Mouse (Mus musculus): ENCODE measurements around the gene Eme2. TPM values are rescaled to one million over a fixed set of nuclear protein-coding genes. Genes with fewer than 3 reads are reported as not detected.

The Eme2 gene
- polyA plus RNA-seq, 1 experiment from 2014 or later = 18.2 TPM

DNA sequence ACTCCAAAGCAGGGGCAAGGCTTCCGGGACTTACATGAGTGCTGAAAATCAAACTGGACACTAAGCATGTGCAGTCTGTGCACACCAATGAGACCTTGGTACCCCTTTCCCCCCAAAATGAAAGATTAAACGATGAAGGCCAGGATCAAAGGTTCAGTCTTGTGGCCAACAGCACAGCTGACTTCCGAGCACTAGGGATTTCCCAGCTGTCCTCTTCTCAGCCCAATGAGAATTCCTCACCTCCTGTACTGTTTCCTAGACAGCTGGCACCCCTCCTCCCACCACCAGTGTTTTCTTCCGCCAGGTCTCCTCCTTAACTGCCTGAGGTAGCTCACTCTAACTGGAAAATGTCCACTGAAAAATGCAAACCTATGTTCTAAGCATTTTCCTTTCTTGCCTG, 38.3 kb upstream of the Eme2 start:
- Histone ChIP-seq H3K4me2 (ENCODE audit: low read length) (no peak overlapping the region), H3K9me3 (replicated peaks; ENCODE audit: control insufficient read depth, low read length) (no peaks in the 10 kb centered on the region), H3K4me1 (ENCODE audit: control insufficient read depth, insufficient read depth, low read length) (peaks cover 17% of the 10 kb centered on the region), H3K27me3 (replicated peaks; ENCODE audit: control insufficient read depth, insufficient read depth, low read length) (no peaks in the 10 kb centered on the region), H3K4me3 (ENCODE audit: low read depth, low read length) (no peak overlapping the region), H3K36me3 (ENCODE audit: control insufficient read depth, insufficient read depth, low read length) (0 out of 2 replicates have a peak, but pooled peaks cover 7% of the 10 kb centered on the region), H3K27ac (ENCODE audit: low read depth, low read length) (no peak overlapping the region), H3K9ac (ENCODE audit: low read length) (no peak overlapping the region)
- DNase-seq (ENCODE audit: low spot score) (no peak), ATAC-seq (no peak)
- WGBS = 83% methylated on average over 4 of the region's 4 CpGs

DNA sequence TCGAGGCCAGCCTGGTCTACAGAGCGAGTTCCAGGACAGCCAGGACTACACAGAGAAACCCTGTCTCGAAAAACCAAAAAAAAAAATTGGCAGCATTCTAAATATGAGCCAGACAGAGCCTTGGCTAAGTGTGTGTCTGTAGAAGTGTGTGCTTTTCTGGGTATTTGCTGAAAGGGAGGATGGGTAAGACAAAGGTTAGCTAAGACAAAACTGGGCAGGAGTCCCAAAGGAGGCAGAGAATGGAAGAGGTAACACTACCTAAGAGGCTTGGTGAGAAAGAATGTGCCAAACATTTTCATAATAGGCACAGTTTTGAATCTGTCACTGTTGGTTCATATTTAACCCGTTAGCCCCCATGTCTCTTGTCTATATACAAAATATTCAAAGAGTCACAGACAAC, 37.5 kb upstream of the Eme2 start:
- Histone ChIP-seq H3K4me1 (ENCODE audit: control insufficient read depth, insufficient read depth, low read length) (peaks cover 17% of the 10 kb centered on the region), H3K27me3 (replicated peaks; ENCODE audit: control insufficient read depth, insufficient read depth, low read length) (no peaks in the 10 kb centered on the region), H3K9ac (ENCODE audit: low read length) (no peak overlapping the region), H3K4me3 (ENCODE audit: low read depth, low read length) (no peak overlapping the region), H3K27ac (ENCODE audit: low read depth, low read length) (no peak overlapping the region), H3K9me3 (replicated peaks; ENCODE audit: control insufficient read depth, low read length) (no peaks in the 10 kb centered on the region), H3K36me3 (ENCODE audit: control insufficient read depth, insufficient read depth, low read length) (peaks cover 12% of the 10 kb centered on the region), H3K4me2 (ENCODE audit: low read length) (no peak overlapping the region)
- DNase-seq (ENCODE audit: low spot score) (no peak), ATAC-seq (no peak)
- 96% methylated on average over 4 of the region's 4 CpGs for WGBS

DNA sequence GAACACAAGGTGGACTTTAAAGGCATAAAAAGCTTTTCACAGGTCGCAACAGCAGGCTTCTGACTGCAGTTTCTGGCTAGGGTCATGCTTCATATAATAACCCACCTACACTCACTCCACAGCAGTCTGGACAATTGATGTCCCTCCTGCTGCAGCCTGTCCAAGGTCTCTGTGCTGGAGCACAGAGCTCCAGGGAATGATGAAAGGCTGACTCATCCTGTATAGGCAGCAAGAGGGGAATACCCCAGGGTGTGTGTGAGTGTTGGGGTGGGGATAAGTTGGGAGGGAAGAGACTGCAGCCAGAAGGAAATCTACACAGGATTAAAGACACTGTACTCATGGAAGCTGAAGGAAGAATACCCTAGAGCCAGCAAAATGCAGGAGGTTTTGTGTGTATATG, 34.6 kb upstream of the Eme2 start:
- Histone ChIP-seq H3K4me2 (ENCODE audit: low read length) (no peak overlapping the region), H3K9ac (ENCODE audit: low read length) (no peak overlapping the region), H3K27ac (ENCODE audit: low read depth, low read length) (no peak overlapping the region), H3K36me3 (ENCODE audit: control insufficient read depth, insufficient read depth, low read length) (peaks cover 39% of the 10 kb centered on the region), H3K4me1 (ENCODE audit: control insufficient read depth, insufficient read depth, low read length) (peaks cover 2% of the 10 kb centered on the region), H3K4me3 (ENCODE audit: low read depth, low read length) (no peak overlapping the region), H3K9me3 (replicated peaks; ENCODE audit: control insufficient read depth, low read length) (no peaks in the 10 kb centered on the region), H3K27me3 (replicated peaks; ENCODE audit: control insufficient read depth, insufficient read depth, low read length) (no peaks in the 10 kb centered on the region)
- no peak for DNase-seq (ENCODE audit: low spot score)
- no peak for ATAC-seq
- WGBS = 87% methylated on average over 1 of the region's 1 CpGs

DNA sequence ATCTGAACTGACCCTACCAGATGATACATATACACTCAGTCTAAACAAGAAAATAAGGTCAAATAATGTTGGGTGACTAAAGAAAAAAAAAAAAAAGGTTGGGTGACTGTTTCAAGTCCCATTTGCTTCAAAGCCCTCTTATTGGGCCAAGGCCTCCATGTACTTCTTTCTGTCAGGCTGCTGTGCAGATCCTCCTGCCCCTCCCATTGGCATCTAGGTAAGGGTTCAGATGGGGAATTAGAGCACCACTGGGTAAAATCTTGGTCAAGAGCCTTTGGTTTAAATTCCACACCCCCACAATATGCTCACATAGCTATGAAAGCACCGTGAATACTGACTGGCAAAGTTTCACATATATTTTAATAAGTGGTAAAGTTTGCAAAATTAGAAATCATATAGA, 28.4 kb upstream of the Eme2 start:
- no peak overlapping the region for H3K4me3 ChIP-seq (ENCODE audit: low read depth, low read length)
- WGBS = 93% methylated on average over 1 of the region's 1 CpGs
- H3K36me3 ChIP-seq (ENCODE audit: control insufficient read depth, insufficient read depth, low read length) = peaks cover 92% of the 10 kb centered on the region
- H3K9ac ChIP-seq (ENCODE audit: low read length) = no peak overlapping the region
- H3K4me2 ChIP-seq (ENCODE audit: low read length) = no peak overlapping the region
- H3K9me3 ChIP-seq (replicated peaks; ENCODE audit: control insufficient read depth, low read length) = no peaks in the 10 kb centered on the region
- ATAC-seq = no peak
- H3K27ac ChIP-seq (ENCODE audit: low read depth, low read length) = no peak overlapping the region
- no peaks in the 10 kb centered on the region for H3K4me1 ChIP-seq (ENCODE audit: control insufficient read depth, insufficient read depth, low read length)
- DNase-seq (ENCODE audit: low spot score) = no peak
- no peaks in the 10 kb centered on the region for H3K27me3 ChIP-seq (replicated peaks; ENCODE audit: control insufficient read depth, insufficient read depth, low read length)

DNA sequence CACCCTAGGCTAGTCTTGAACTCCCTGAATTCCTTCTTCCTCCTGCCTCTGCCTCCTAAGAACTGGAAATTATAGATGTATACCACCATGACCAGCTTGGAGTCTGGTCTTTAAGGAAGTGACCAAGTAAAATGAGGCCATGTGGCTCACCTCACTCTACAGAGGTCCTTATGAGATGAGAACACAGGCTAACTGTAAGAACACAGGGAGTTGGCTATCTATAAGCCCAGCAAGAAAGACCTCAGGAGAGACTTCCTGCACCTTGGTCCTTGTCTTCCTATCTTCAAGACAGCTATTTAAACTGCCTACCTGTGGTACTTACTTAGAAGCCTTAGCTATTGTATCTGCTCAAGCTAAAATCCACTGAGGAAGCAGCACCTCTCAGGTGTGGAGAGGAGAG, 19.1 kb upstream of the Eme2 start:
- DNase-seq (ENCODE audit: low spot score) (no peak), ATAC-seq (no peak)
- Histone ChIP-seq H3K9me3 (replicated peaks; ENCODE audit: control insufficient read depth, low read length) (no peaks in the 10 kb centered on the region), H3K36me3 (ENCODE audit: control insufficient read depth, insufficient read depth, low read length) (peaks cover 98% of the 10 kb centered on the region), H3K9ac (ENCODE audit: low read length) (no peak overlapping the region), H3K4me3 (ENCODE audit: low read depth, low read length) (no peak overlapping the region), H3K27ac (ENCODE audit: low read depth, low read length) (no peak overlapping the region), H3K4me2 (ENCODE audit: low read length) (no peak overlapping the region), H3K27me3 (replicated peaks; ENCODE audit: control insufficient read depth, insufficient read depth, low read length) (no peaks in the 10 kb centered on the region), H3K4me1 (ENCODE audit: control insufficient read depth, insufficient read depth, low read length) (no peaks in the 10 kb centered on the region)

DNA sequence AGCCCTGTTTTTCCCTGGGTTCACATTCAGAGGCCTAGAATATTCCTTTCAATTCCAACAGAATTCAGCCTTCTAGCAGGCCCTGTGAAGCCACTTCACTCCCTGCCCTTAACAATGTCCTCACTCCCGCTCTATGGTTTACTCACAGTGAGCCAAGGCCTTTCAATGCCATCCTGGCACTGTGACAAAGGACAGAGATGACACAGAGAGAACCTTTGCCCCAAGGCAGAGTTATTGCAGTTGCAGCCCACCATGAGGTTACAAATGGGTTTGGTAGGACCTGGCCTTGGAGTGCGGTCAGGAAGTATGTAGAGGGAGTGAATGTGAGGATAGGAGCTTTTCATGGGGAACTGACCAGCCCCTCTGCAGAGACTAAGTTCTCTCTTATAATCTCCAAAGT, 12.7 kb upstream of the Eme2 start:
- no peak for ATAC-seq
- DNase-seq (ENCODE audit: low spot score) = no peak

DNA sequence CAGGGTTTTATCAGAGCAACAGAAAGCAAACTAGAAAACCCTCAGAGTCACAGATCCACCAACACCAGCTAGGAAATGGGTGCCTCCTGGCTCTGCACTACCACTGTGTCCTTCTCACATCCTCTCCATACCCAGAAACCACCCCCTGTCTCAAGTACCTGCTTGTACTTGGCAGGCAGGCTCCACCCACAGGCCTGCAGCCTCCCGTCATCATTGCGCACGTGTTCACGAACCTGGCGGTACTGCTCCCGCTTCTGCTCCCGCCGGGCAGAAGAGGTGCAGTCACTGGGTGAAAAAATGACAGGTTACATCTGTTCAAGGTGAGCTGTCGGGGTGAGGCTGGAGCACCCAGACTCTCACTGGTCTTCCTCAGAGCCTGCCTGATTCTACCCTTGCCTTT, 8.9 kb upstream of the Eme2 start:
- no peak overlapping the region for H3K9ac ChIP-seq (ENCODE audit: low read length)

More for the DNA sequence above, 12.7 kb upstream of the Eme2 start:
- no peaks in the 10 kb centered on the region for H3K4me1 ChIP-seq (ENCODE audit: control insufficient read depth, insufficient read depth, low read length)
- no peaks in the 10 kb centered on the region for H3K9me3 ChIP-seq (replicated peaks; ENCODE audit: control insufficient read depth, low read length)
- no peaks in the 10 kb centered on the region for H3K27me3 ChIP-seq (replicated peaks; ENCODE audit: control insufficient read depth, insufficient read depth, low read length)
- no peak overlapping the region for H3K27ac ChIP-seq (ENCODE audit: low read depth, low read length)
- no peak overlapping the region for H3K4me3 ChIP-seq (ENCODE audit: low read depth, low read length)
- peaks cover 100% of the 10 kb centered on the region for H3K36me3 ChIP-seq (ENCODE audit: control insufficient read depth, insufficient read depth, low read length)
- H3K4me2 ChIP-seq (ENCODE audit: low read length) = no peak overlapping the region
- no peak overlapping the region for H3K9ac ChIP-seq (ENCODE audit: low read length)
- 95% methylated on average over 2 of the region's 2 CpGs for WGBS

DNA sequence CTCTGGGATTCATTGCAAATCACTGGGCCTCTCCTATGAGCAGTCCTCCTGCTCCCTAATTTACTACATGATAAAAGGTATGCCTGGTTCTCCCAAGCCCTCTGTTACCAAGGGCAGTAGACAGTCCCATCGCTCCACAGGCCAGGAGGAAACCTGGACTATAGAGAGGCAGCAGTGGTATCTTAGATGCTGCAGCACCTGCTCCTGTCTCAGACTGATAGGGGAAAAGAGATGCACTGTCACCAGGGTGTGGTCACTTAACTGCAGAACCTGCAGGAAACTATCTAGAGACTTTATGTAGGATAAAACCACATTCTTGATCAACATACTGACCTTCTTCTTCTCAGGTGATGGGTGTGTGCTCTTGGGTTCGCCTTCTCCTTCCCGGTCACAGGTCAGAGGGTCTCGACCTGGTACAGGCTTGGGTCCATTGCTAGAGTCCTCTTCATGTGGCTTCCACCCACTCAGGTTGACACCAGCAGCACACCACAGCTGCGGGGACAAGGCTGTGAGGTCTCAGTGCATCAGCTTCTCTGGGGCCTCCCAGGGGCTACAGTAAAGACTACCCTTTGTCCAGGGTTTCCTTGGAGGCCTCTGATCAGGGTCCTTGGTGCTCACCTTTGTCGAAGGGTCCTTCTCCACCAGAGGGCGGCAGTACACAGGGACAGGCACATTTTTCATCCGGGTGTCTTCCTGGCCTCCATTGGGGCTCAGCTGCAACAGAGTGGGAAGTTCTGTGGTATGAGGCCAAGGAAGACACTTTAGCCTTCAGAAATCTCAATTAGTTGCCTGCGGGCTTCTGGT, 8.0 kb upstream of the Eme2 start:
- no peaks in the 10 kb centered on the region for H3K9me3 ChIP-seq (replicated peaks; ENCODE audit: control insufficient read depth, low read length)
- no peaks in the 10 kb centered on the region for H3K27me3 ChIP-seq (replicated peaks; ENCODE audit: control insufficient read depth, insufficient read depth, low read length)
- no peak overlapping the region for H3K4me2 ChIP-seq (ENCODE audit: low read length)
- WGBS = 71% methylated on average over 9 of the region's 9 CpGs
- H3K4me1 ChIP-seq (ENCODE audit: control insufficient read depth, insufficient read depth, low read length) = no peaks in the 10 kb centered on the region
- no peak overlapping the region for H3K27ac ChIP-seq (ENCODE audit: low read depth, low read length)
- no peak overlapping the region for H3K9ac ChIP-seq (ENCODE audit: low read length)
- H3K36me3 ChIP-seq (ENCODE audit: control insufficient read depth, insufficient read depth, low read length) = peaks cover 100% of the 10 kb centered on the region
- no peak overlapping the region for H3K4me3 ChIP-seq (ENCODE audit: low read depth, low read length)
- DNase-seq (ENCODE audit: low spot score) = no peak
- ATAC-seq = no peak

More for the DNA sequence above, 8.9 kb upstream of the Eme2 start:
- no peak for DNase-seq (ENCODE audit: low spot score)
- no peak overlapping the region for H3K4me3 ChIP-seq (ENCODE audit: low read depth, low read length)
- no peaks in the 10 kb centered on the region for H3K27me3 ChIP-seq (replicated peaks; ENCODE audit: control insufficient read depth, insufficient read depth, low read length)
- ATAC-seq = no peak
- H3K4me2 ChIP-seq (ENCODE audit: low read length) = no peak overlapping the region
- 94% methylated on average over 9 of the region's 9 CpGs for WGBS
- H3K4me1 ChIP-seq (ENCODE audit: control insufficient read depth, insufficient read depth, low read length) = no peaks in the 10 kb centered on the region
- no peaks in the 10 kb centered on the region for H3K9me3 ChIP-seq (replicated peaks; ENCODE audit: control insufficient read depth, low read length)
- H3K27ac ChIP-seq (ENCODE audit: low read depth, low read length) = no peak overlapping the region
- peaks cover 100% of the 10 kb centered on the region for H3K36me3 ChIP-seq (ENCODE audit: control insufficient read depth, insufficient read depth, low read length)

DNA sequence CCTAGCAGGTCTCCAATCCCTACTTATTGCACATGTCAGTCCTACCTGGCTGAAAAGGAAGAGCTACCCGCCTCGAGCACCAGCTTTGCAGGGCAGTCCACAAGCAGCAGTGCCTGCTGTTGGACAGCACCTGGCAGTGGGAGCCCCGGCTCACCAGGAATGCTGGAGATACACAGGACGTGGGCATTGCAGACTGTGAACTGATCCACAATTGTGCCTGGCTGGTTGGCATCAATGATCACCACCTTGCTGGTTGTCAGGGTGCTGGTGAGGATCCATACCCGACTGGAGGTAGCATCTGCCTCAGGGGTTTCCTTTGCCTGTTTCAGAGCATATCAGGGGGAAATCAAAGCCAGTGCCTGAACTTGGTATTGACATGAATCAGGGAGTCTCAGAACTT, 7.2 kb upstream of the Eme2 start:
- Histone ChIP-seq H3K36me3 (ENCODE audit: control insufficient read depth, insufficient read depth, low read length) (peaks cover 98% of the 10 kb centered on the region), H3K9me3 (replicated peaks; ENCODE audit: control insufficient read depth, low read length) (no peaks in the 10 kb centered on the region), H3K4me3 (ENCODE audit: low read depth, low read length) (no peak overlapping the region), H3K27me3 (replicated peaks; ENCODE audit: control insufficient read depth, insufficient read depth, low read length) (no peaks in the 10 kb centered on the region), H3K4me2 (ENCODE audit: low read length) (no peak overlapping the region), H3K4me1 (ENCODE audit: control insufficient read depth, insufficient read depth, low read length) (peaks cover 5% of the 10 kb centered on the region; the same call in 1 of the 2 replicates), H3K27ac (ENCODE audit: low read depth, low read length) (no peak overlapping the region), H3K9ac (ENCODE audit: low read length) (no peak overlapping the region)
- ATAC-seq (no peak), DNase-seq (ENCODE audit: low spot score) (no peak)
- 95% methylated on average over 5 of the region's 5 CpGs for WGBS

Measured in forebrain, embryonic 14.5 days (tissue).